Mouse (Mus musculus): ENCODE data around the gene Nova2.

The Nova2 gene

DNA sequence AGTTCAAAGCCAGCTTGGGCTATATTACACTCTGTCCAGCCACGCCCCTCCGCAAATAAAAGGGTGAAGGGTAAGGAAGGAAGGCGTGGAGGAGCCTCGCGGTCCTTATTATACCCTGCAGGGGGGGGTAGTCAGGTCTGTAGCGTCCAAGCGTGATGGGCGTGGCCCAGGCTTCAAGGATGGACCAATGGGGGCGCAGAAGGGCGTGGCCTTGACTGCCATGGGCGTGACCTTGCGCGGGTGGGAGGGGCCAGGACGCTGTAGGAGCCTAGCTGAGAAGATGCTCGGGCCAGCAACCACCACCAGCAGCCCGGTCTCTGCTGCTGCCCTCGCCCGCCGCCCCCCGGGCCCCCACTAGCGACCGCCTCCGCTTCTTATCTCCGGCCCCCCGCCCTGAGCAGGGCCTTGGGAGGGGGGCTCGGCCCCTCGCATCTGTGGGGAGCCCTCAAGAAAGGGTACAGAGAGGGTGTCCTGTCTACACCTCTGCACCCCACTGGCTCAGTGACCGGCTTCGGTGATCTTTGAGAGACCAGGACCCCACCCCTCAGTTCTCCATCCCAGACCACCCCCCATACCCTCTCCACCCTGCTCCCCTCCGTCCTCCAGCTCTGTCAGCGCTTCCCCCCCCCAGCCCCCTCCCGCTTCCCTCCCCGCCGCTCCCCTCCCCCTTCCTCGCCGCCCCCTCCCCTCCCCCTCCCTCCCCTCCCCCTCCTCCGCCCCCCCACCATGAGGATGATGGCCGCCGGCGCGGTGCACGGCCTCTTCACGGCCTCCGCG lies at the start of gene Nova2:
Nova2 (plus strand) TSS at position 727 of the 777 bp plus-strand sequence.
- DNase-seq (ENCODE audit: low spot score) = peak; percentile 18

- DNase-seq (ENCODE audit: low spot score) = no peak
Measured at GRCm38 (mm10) chr7:18878691-18879090, 47.0 kb upstream of the Nova2 start.

DNA sequence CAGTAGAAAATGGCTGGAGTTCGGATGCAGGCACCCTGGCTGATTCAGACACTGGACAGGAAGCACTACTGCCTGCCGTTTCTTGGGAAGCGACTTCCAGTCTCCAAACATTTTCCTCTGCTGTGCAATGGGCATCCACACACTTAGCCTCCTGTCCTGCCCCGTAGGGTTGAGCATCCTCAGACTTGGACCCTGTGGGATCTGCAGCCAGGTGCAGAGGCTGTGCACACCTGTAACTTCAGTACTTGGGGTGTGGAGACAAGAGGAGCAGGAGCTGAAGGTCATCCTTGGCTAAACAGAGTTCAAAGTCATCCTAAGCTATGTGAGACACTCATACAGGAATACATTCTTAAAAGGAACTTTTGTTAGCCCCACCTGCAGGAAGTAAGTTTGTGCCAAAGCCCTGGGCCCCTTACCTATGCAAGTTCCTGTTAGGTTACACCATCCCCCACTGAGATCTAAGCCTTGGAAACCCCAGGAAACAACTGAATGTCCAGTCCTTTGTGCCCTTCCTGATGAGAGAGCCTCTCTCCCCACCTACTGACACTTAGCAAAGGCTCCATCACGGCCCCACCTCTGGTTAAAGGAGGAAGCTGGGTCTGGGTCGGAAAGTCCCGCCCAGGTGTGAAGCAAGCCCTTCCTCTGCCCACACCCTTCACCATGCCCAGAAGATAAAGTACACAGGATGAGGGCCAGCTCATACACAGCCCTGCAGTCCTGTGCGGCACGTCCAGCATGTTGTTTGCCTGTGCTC lies 41.5 kb upstream of the Nova2 start:
- DNase-seq (ENCODE audit: low spot score) = no peak

DNA sequence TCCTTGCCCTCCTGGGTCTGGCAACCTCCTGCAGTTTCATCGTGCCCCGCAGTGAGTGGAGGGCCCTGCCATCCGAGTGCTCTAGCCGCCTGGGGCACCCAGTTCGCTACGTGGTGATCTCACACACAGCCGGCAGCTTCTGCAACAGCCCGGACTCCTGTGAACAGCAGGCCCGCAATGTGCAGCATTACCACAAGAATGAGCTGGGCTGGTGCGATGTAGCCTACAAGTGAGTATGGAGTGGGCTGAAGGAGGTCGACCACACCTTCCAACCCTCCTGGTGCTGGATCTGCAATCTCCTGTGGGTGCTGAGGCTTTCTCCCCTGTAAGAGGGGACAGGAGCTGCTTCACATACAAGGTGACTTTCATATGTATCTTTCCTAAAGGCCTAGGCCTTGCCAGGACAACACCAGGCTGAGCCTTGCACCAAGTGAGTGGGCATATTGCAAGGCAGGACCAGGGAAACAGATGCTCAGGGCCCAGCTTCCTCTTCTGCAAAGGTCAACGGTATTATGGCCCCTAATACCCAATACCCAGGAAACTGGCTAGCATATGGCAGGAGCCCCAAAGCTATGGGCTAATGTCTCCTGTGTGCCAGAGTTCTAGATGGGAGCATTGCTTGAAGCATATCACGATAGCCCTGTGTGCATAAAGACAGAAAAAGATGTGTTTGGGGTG lies 40.8 kb upstream of the Nova2 start:
- DNase-seq (ENCODE audit: low spot score) = no peak

DNA sequence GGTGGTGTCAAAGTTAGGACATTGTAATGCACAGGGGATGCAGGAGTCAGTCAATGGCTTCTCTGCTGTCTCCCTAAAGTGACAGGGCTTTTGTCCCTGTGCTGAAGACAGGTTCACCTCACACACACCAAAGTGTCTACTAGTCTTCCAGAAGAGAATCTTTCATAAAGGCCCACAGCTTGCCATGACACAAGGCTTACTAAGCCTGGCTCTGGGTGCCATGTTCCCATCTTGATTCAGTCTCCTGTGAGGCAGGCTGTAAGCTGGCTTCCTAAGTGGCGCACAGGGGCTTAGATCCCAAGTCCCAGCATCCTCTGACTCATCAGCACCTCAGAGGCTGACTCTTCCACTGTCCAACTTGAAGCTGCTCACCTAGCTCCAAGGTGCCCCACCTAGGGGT lies 38.7 kb upstream of the Nova2 start:
- DNase-seq (ENCODE audit: low spot score) = no peak

GRCm38 (mm10) chr7:18890848-18891247 lies 34.8 kb upstream of the Nova2 start:
- DNase-seq (ENCODE audit: low spot score) = no peak

DNA sequence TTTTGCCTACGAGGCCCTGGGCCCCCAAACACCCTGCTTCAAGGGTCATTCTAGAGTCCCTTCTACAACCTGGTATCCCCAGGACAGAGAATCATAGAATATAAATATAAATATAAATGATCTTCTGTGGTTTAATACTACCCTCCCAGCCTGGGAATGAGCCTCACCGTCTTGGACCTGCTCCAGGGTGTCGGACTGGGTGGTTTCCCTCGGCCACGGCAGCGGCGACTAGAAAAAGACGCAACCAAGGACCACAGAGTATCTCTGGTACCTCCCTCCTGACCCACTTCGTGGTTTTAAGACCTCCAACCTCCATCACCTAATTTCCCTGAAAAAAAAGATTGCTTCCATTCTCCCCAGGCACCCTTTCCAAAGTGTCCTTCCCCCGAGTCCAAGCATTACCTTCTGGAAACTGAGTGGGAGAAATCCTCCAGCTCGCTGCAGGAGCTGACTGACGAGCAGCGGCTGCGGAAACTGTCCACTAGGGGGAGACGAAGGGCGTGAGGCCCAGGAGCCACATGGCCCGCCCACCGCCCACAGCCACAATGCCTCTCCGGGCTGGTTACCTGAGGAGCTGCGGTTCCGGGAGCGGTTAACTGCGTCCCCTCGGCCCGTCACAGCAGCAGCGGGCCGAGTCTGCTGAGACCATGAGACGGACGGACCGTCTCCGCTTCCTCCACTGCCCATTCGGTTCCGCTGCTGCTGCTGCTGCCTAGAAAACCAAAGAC lies 33.7 kb upstream of the Nova2 start:
- peak; percentile 83 for DNase-seq (ENCODE audit: low spot score)

DNA sequence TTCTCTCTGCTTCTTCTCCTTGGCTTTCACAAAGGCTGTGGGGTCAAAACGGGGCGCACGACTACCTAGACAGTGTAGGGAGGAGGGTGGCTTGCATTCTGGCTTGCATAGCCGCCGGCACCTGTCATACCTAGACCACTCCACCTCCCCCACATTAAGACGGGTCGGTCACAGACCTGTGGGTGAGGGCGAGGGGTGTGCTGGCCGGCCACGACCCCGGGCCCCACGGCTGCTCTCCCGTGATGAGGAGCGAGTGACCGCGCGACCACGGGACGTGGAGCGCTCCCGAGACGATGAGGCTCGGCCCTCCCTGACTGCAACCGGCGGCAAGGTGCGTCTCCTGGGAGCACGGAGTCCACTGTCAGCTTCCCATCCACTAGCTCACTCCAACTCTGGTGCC lies 32.7 kb upstream of the Nova2 start:
- no peak for DNase-seq (ENCODE audit: low spot score)

- peak; percentile 65 for DNase-seq (ENCODE audit: low spot score)
Measured at GRCm38 (mm10) chr7:18893651-18894430, 31.8 kb upstream of the Nova2 start.

GRCm38 (mm10) chr7:18896536-18896935 lies 29.2 kb upstream of the Nova2 start:
- DNase-seq (ENCODE audit: low spot score) = no peak

DNA sequence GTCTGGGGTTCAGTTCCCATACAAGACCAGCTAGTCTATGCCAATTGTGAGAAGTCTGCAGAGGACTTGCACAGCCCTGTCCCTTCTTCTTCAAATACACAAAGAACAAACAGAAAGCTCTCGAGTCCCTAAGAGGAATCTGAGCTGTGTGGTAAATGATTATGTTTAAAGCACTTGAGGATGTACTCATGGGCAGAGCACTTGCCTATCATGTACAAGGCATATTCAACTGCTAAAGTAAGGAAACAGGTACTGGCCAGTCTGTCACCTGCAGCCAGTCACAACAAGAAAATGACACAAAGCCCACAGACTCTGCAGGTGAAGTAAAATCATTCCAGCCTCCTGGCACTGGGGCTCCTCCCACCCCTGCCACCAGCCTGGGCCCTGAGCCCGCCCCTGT lies 25.2 kb upstream of the Nova2 start:
- DNase-seq (ENCODE audit: low spot score) = no peak

DNA sequence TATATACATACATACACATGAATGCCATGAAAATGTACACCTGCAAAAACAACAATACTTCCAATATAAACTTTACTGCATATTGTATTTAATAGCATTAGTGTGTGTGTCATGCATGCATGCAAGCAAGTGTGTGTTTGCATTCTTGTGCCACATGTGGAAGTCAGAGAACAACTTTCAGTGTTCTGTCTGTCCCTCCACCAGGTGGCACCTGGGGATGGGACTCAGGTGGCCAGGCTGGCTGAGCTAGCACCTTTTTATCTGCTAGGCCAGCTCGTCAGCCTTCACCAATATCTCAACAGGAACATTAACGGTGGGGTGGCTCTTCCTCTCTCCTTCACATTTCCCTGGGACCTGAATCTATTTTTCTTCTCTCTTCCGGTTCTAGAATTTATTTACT lies 23.2 kb upstream of the Nova2 start:
- DNase-seq (ENCODE audit: low spot score) = no peak

- no peak for DNase-seq (ENCODE audit: low spot score)
Measured at GRCm38 (mm10) chr7:18904971-18905370, 20.7 kb upstream of the Nova2 start.

DNA sequence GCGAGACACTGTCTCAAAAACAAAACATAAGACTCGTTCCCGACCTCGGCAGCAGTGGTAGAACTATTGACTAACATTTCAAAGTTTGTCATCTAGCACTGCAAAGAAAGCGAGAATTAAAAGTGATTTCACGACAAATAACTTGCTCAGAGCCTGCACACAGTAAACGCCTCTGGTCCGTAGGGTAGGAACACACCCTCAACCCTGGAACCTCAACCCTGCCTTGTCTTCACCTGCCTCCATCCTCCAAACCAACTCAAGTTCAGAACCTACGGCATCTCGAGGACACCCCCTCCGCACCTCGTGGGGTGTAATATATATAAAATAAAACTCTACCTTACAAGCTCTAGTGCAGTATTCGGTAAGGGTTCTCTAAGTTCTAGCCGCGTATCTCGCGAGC lies 15.9 kb upstream of the Nova2 start:
- no peak for DNase-seq (ENCODE audit: low spot score)

- peak; percentile 91 for DNase-seq (ENCODE audit: low spot score)
Measured at GRCm38 (mm10) chr7:18910241-18910831, 15.4 kb upstream of the Nova2 start, which contains the start of gene Ccdc61. Gene Ccdc61 (minus strand): TSS chr7:18910415.

- no peak for DNase-seq (ENCODE audit: low spot score)
Measured at GRCm38 (mm10) chr7:18916254-18916653, 9.4 kb upstream of the Nova2 start.

DNA sequence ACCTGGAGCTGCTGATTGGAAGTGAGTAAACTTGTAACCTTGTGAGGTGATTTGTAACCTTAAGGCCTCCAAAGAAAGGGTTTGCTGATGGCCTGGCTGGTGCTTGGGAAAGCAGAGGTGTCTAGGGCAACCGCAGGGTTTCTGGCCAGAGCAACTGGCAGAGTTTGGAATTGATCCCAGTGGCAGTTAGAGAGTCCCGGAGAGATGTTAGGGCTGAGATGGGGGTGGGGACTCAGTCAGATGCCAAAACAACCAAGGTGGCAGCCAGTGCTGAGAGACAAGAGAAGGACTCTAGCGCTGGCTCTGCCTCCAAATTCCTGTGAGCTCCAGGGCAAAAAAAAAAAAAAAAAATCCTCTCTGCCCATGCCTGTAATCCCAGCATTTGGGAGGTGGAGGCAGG lies 7.8 kb upstream of the Nova2 start:
- no peak for DNase-seq (ENCODE audit: low spot score)

- DNase-seq (ENCODE audit: low spot score) = no peak
Measured at GRCm38 (mm10) chr7:18921069-18921468, 4.6 kb upstream of the Nova2 start.

DNA sequence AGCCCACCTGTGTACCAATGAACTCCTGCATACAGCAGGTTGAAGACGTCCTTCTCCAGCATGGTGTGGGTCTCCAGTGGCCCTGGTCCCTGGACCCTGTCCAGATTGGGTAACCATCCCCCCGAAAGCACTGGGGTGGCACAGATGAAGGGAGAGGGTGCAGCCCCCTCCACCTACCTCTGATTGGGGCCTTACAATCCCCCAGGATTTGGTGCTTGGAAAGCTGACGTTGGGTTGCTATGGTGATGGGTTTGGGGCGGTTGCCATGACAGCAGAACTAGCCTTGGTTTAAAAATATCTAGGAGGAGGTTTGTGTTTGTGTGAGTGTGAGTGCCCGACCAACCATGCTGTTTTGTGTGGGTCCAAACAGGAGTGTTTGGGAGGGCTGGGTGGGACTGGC lies 2.9 kb upstream of the Nova2 start:
- DNase-seq (ENCODE audit: low spot score) = no peak

DNA sequence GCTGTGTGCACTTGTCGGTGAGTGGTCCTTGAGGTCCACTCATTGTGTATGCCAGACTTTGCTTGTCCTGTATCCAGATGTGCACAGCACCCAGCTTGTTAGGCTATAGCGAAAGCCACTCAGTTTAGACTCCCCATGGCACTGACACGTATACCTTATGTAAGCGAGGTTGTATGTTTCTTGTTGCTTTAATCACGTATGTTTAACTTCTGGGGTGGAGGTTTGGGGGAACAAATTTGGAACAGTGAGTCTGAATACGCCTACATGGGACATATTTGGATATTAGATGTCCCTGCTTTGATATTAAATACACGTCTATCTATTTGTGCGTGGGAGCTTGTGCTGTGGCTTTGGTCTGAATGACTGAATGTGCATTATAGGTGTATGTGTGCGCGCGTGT lies 2.4 kb upstream of the Nova2 start:
- DNase-seq (ENCODE audit: low spot score) = no peak

- DNase-seq (ENCODE audit: low spot score) = no peak
Measured at GRCm38 (mm10) chr7:18923711-18924191, 1.9 kb upstream of the Nova2 start.
